Mouse (Mus musculus) thymus, adult 2 months (tissue): ENCODE data around the gene Zbtb8os. TPM values are rescaled to one million over a fixed set of nuclear protein-coding genes. Genes with fewer than 3 reads are reported as not detected.

Experiments
- DNase-seq: peaks from one replicate; pipeline ENCODE4 v3.0.0; 2021
- H3K27ac ChIP-seq: fragments of 200-500 bp; 2 replicates; pipeline ENCODE4 v1.5.1; 2012; ENCODE audit warnings: low read length, control low read depth; ENCODE audit not compliant: control insufficient read depth, insufficient read depth
- H3K27me3 ChIP-seq: fragments of 200-500 bp; 2 replicates; pipeline ENCODE4 v1.6.1; 2012; ENCODE audit warnings: mild to moderate bottlenecking, low read length, moderate library complexity, mixed read lengths; ENCODE audit not compliant: control insufficient read depth, insufficient read depth
- H3K36me3 ChIP-seq: fragments of 200-500 bp; 2 replicates; pipeline ENCODE4 v1.6.1; 2012; ENCODE audit warnings: mild to moderate bottlenecking, low read length, moderate library complexity; ENCODE audit not compliant: control insufficient read depth, insufficient read depth
- H3K4me1 ChIP-seq: fragments of 200-500 bp; replicated peaks from 2 replicates; pipeline ENCODE4 v1.6.1; 2012; ENCODE audit warnings: low read length; ENCODE audit not compliant: control insufficient read depth, insufficient read depth
- H3K4me3 ChIP-seq: fragments of 200-500 bp; 2 replicates; pipeline ENCODE4 v1.5.1; 2012; ENCODE audit warnings: mild to moderate bottlenecking, low read length, control low read depth, moderate library complexity; ENCODE audit not compliant: control insufficient read depth, insufficient read depth
- CTCF ChIP-seq: fragments of 200-500 bp; IDR thresholded peaks from 2 replicates; pipeline ENCODE4 v1.5.1; 2012; ENCODE audit warnings: mild to moderate bottlenecking, control low read depth, low read length, moderate library complexity, borderline replicate concordance; ENCODE audit not compliant: control insufficient read depth, poor library complexity, insufficient read depth; ENCODE audit errors: extremely low read depth
- POLR2A ChIP-seq: fragments of 200-500 bp; IDR thresholded peaks from 2 replicates; pipeline ENCODE4 v1.6.1; 2012; ENCODE audit warnings: mild to moderate bottlenecking, low read length, control low read depth, moderate library complexity; ENCODE audit not compliant: control insufficient read depth, poor library complexity, insufficient read depth; ENCODE audit errors: extremely low read depth
- WGBS: fragments of 180-500 bp; shearing (Covaris S2); methylation state at CpG from one replicate; pipeline ENCODE4 v1.1.7; 2018; 5-methylcytosine and 5-hydroxymethylcytosine counted together
- polyA plus RNA-seq: library from polyadenylated mRNA; depleted of rRNA; stranded (reverse); fragments of >200 nt; gene quantifications from 2 replicates; pipeline ENCODE4 v1.2.3, GENCODE M21; 2012; rRNA removed

The Zbtb8os gene
- polyA plus RNA-seq, 1 experiment = 14.3 TPM

DNA sequence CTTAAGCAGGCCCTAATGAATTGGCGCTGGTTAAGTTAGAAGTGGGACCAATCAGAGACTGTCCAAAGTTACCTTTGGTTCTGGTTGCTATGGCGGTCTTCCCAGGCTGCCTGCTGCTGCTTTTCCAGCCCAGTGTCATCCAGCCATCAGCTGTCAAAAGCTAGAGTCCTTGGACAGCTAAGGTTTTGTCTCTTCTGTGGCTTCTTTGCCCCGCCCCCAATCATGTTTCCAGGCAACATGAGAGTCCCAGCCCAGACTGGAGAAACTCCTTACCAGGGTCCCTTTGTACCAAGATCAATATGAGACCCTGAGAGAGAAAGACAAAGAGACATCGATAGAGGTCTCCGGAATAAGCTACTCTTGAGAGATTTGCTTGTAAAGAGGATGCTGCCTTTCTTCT, 52.9 kb downstream of the Zbtb8os start:
- Histone ChIP-seq H3K36me3 (no peaks in the 10 kb centered on the region), H3K27me3 (no peaks in the 10 kb centered on the region), H3K4me3 (no peak overlapping the region), H3K4me1 (no peaks in the 10 kb centered on the region), H3K27ac (no peak overlapping the region)
- no peak for DNase-seq
- WGBS = 98% methylated on average over 5 of the region's 5 CpGs
- TF ChIP-seq POLR2A (no peak), CTCF (no peak)

DNA sequence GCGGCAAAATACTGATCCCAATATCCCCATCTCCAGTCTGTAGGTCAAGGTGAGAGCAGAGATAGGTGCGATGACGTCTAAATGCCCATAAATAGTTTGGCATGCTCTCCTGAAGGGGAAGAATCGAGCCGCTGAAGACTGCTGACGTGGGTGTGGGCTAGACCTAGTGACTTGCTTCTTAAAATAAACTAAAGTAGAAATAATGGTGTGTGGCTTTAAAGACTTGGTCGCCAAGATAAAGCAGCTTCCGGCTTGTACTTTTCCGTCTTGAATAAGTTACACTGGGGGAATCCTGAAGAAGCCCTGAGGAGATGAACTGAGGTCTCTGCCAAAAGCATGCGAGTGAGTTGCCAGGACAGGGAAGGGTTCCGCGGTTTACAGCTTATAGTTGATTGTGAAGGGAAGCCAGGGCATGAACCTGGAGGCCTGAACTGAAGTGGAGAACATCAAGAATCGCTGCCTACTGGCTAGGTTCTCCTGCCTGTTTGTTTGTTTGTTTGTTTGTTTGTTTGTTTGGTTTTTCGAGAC, 54.8 kb downstream of the Zbtb8os start:
- H3K36me3 ChIP-seq = no peaks in the 10 kb centered on the region
- no peaks in the 10 kb centered on the region for H3K27me3 ChIP-seq
- H3K27ac ChIP-seq = no peak overlapping the region
- DNase-seq = no peak
- no peaks in the 10 kb centered on the region for H3K4me1 ChIP-seq
- H3K4me3 ChIP-seq = no peak overlapping the region
- 87% methylated on average over 14 of the region's 14 CpGs for WGBS
- TF ChIP-seq CTCF (no peak), POLR2A (no peak)

GRCm38 (mm10) chr4:129390936-129391557, 55.6 kb downstream of the Zbtb8os start:
- no peak for DNase-seq
- H3K4me1 ChIP-seq = peaks cover 5% of the 10 kb centered on the region; the same call in 1 of the 2 replicates
- no peaks in the 10 kb centered on the region for H3K27me3 ChIP-seq
- no peaks in the 10 kb centered on the region for H3K36me3 ChIP-seq
- TF ChIP-seq POLR2A (no peak), CTCF (no peak)
- no peak overlapping the region for H3K27ac ChIP-seq
- whole genome bisulfite sequencing = 89% methylated on average over 7 of the region's 7 CpGs
- H3K4me3 ChIP-seq = no peak overlapping the region

- H3K4me1 ChIP-seq = peaks cover 5% of the 10 kb centered on the region; the same call in 1 of the 2 replicates
- WGBS = 61% methylated on average over 12 of the region's 12 CpGs
- H3K27me3 ChIP-seq = no peaks in the 10 kb centered on the region
- DNase-seq = no peak
- no peaks in the 10 kb centered on the region for H3K36me3 ChIP-seq
- no peak overlapping the region for H3K4me3 ChIP-seq
- TF ChIP-seq POLR2A (no peak), CTCF (no peak)
- H3K27ac ChIP-seq = no peak overlapping the region
These were observed 58.8 kb downstream of the Zbtb8os start for GRCm38 (mm10) chr4:129394089-129394870.

- no peaks in the 10 kb centered on the region for H3K27me3 ChIP-seq
- TF ChIP-seq POLR2A = no peak
- no peak for TF ChIP-seq CTCF
- no peak overlapping the region for H3K27ac ChIP-seq
- no peak for DNase-seq
- no peaks in the 10 kb centered on the region for H3K36me3 ChIP-seq
- 93% methylated on average over 3 of the region's 3 CpGs for WGBS
- H3K4me1 ChIP-seq = peaks cover 5% of the 10 kb centered on the region; the same call in 1 of the 2 replicates
- H3K4me3 ChIP-seq = no peak overlapping the region
These were observed 61.5 kb downstream of the Zbtb8os start for GRCm38 (mm10) chr4:129396960-129397359.

- TF ChIP-seq CTCF (no peak), POLR2A (no peak)
- 89% methylated on average over 4 of the region's 4 CpGs for WGBS
These were observed 64.3 kb downstream of the Zbtb8os start for GRCm38 (mm10) chr4:129399813-129400212.

More at GRCm38 (mm10) chr4:129399813-129400212, 64.3 kb downstream of the Zbtb8os start:
- Histone ChIP-seq H3K4me1 (peaks cover 5% of the 10 kb centered on the region; the same call in 1 of the 2 replicates), H3K27ac (no peak overlapping the region), H3K4me3 (no peak overlapping the region), H3K36me3 (no peaks in the 10 kb centered on the region), H3K27me3 (no peaks in the 10 kb centered on the region)
- no peak for DNase-seq

Other genes starting within 250 kb of the Zbtb8os start
- 3.9 and 5.5 TPM in 2 replicates for gene Tmem54, start 230.1 kb upstream of the Zbtb8os start, polyA plus RNA-seq
- 0.92 and 1.0 TPM in 2 replicates for gene Hpca, start 213.7 kb upstream of the Zbtb8os start, polyA plus RNA-seq
- 1.5 and 7.0 TPM in 2 replicates for gene Fndc5, start 198.7 kb upstream of the Zbtb8os start, polyA plus RNA-seq
- gene S100pbp, start 146.0 kb upstream of the Zbtb8os start, polyA plus RNA-seq = 45.3 and 58.7 TPM in 2 replicates
- gene Yars, start 145.9 kb upstream of the Zbtb8os start, polyA plus RNA-seq = 17.6 and 19.6 TPM in 2 replicates
- gene C77080, start 74.3 kb upstream of the Zbtb8os start, polyA plus RNA-seq = 18.7 and 19.5 TPM in 2 replicates
- 0.50 and 0.88 TPM in 2 replicates for gene Sync, start 48.1 kb upstream of the Zbtb8os start, polyA plus RNA-seq
- gene Rbbp4, start 325 bp upstream of the Zbtb8os start, polyA plus RNA-seq = 55.5 and 61.0 TPM in 2 replicates
- gene Zbtb8a, start 42.4 kb downstream of the Zbtb8os start, polyA plus RNA-seq = 3.3 and 3.6 TPM in 2 replicates
- 0.20 and 0.36 TPM in 2 replicates for gene Zbtb8b, start 105.2 kb downstream of the Zbtb8os start, polyA plus RNA-seq
- 21.5 and 27.1 TPM in 2 replicates for gene Bsdc1, start 125.9 kb downstream of the Zbtb8os start, polyA plus RNA-seq
- gene Tssk3, start 155.3 kb downstream of the Zbtb8os start, polyA plus RNA-seq = not detected in 2 replicates
- gene Fam229a, start 155.5 kb downstream of the Zbtb8os start, polyA plus RNA-seq = 0.92 and 1.1 TPM in 2 replicates
- gene Marcksl1, start 177.9 kb downstream of the Zbtb8os start, polyA plus RNA-seq = 152 and 190 TPM in 2 replicates
- gene Hdac1, start 207.0 kb downstream of the Zbtb8os start, polyA plus RNA-seq = 198 and 201 TPM in 2 replicates
- gene Lck, start 237.9 kb downstream of the Zbtb8os start, polyA plus RNA-seq = 1,584 and 1,845 TPM in 2 replicates
- gene Fam167b, start 242.9 kb downstream of the Zbtb8os start, polyA plus RNA-seq = 2.6 and 3.0 TPM in 2 replicates